Comparison of ENCODE assay signal across 17 mouse cellular contexts in the genomic region with DNA sequence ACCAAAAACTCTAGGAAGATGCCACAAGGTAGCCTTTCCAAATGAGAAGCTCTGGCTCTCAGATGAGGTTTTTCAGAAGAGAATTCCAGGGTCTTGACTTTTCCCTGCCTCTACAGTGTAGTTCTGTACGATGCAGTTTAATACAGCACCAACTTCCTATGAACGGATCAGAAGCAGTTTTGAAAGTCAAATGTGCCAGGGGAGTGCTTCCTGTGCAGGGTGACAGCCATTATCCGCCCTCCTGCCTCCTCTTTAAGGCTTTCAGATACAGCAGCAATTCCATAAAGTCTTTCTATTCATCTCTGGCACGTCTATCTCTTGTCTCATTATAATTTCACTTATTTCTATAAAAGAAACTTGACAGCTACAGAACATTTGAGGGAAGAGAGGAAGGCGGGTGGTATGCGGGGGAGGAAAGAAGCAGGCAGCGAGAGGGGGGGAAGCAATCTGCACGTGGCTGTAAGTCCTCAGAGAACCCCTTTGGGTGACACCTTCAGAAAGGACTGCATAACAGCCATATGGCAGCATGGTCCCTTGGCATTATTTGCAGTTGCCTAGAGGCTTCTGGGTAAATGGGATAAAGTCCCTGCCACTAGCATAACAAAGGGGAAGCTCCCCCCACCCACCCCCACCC.
A peak's percentile ranks its signal among the peaks of the same experiment; 100 is the strongest.
DNase-seq lines count a peak whose midpoint lies in the region; ATAC-seq lines count a peak whose summit lies in the region.
"Had no signal": no experiment of that assay in that cellular context is flagged by ENCODE, and none has a peak within 500 bp of the region (broad histone marks: within the 10 kb centered on the region; RNA-seq: fewer than 3 reads in every experiment).

No protein-coding gene starts in this region.

- 0 out of 2 replicates have a peak, but pooled peaks have one; percentile 38 for ATAC-seq in hindbrain, embryonic 15.5 days (ENCODE audit: low FRiP score, low read depth)
- no peak for ATAC-seq in hindbrain, embryonic 16.5 days

- no peak overlapping the region for H3K27ac ChIP-seq in hindbrain, embryonic 15.5 days (replicated peaks)
- no peak overlapping the region for H3K27ac ChIP-seq in hindbrain, embryonic 16.5 days (ENCODE audit: low read depth, low read length)
- H3K27ac ChIP-seq: embryonic facial prominence, embryonic 15.5 days; heart, embryonic 15.5 days; liver, embryonic 15.5 days had no signal

- intact Hi-C loops in left cerebral cortex, postnatal 10 days (cut with DNase I), result loop anchor here (10.0 kb wide), 3 partner anchors 291 to 801 kb away; no protein-coding TSS in a partner anchor

- H3K27me3 ChIP-seq in hindbrain, embryonic 15.5 days, result no peaks in the 10 kb centered on the region
- no peaks in the 10 kb centered on the region for H3K27me3 ChIP-seq in hindbrain, embryonic 16.5 days (replicated peaks; ENCODE audit: control insufficient read depth, insufficient read depth, low read length)
- H3K27me3 ChIP-seq: embryonic facial prominence, embryonic 15.5 days; heart, embryonic 15.5 days; liver, embryonic 15.5 days; megakaryocyte, embryonic 14.5 days had no signal

- H3K4me2 ChIP-seq in hindbrain, embryonic 15.5 days, result no peak overlapping the region
- no peak overlapping the region; the same call in 1 of the 2 replicates for H3K4me2 ChIP-seq in hindbrain, embryonic 16.5 days (ENCODE audit: low read length)
- H3K4me2 ChIP-seq: embryonic facial prominence, embryonic 15.5 days; heart, embryonic 15.5 days; liver, embryonic 15.5 days had no signal

- H3K36me3 ChIP-seq in hindbrain, embryonic 15.5 days, result no peaks in the 10 kb centered on the region
- no peaks in the 10 kb centered on the region for H3K36me3 ChIP-seq in hindbrain, embryonic 16.5 days (ENCODE audit: control insufficient read depth, insufficient read depth, low read length)
- H3K36me3 ChIP-seq: embryonic facial prominence, embryonic 15.5 days; heart, embryonic 15.5 days; liver, embryonic 15.5 days had no signal

- H3K4me3 ChIP-seq in hindbrain, embryonic 15.5 days, result no peak overlapping the region
- H3K4me3 ChIP-seq in hindbrain, embryonic 16.5 days (ENCODE audit: low read length), result no peak overlapping the region
- H3K4me3 ChIP-seq: embryonic facial prominence, embryonic 15.5 days; heart, embryonic 15.5 days; liver, embryonic 15.5 days; megakaryocyte, embryonic 14.5 days had no signal

- peak; percentile 74 to 87 for DNase-seq in frontal cortex, postnatal 36 days (ENCODE audit: low spot score in 2 of 2)
- DNase-seq in left cerebral cortex, postnatal 10 days (ENCODE audit: extremely low spot score in 1 of 2, low spot score in 2 of 2), result peak; percentile 66 to 73
- DNase-seq in right cerebral cortex, postnatal 36 days (ENCODE audit: low spot score in 2 of 2), result peak; percentile 77 to 91
- no peak for DNase-seq in testis, postnatal 10 days (ENCODE audit: low spot score)
- DNase-seq in adrenal gland, adult 8-10 months, result no peak
- DNase-seq in Muller cell, postnatal 12 days (ENCODE audit: inconsistent ontology term), result no peak
- DNase-seq: adrenal gland, postnatal 10 days; cerebellum, adult 9-10 months; gastrocnemius, postnatal 25 days; kidney, adult 11 months; spleen, adult 18-20 months had no signal

- H3K9ac ChIP-seq in hindbrain, embryonic 15.5 days, result no peak overlapping the region
- H3K9ac ChIP-seq in hindbrain, embryonic 16.5 days (ENCODE audit: low read depth, low read length), result no peak overlapping the region
- H3K9ac ChIP-seq: embryonic facial prominence, embryonic 15.5 days; heart, embryonic 15.5 days; liver, embryonic 15.5 days had no signal

- no peaks in the 10 kb centered on the region for H3K9me3 ChIP-seq in hindbrain, embryonic 15.5 days
- H3K9me3 ChIP-seq in hindbrain, embryonic 16.5 days (ENCODE audit: control insufficient read depth, low read length), result no peaks in the 10 kb centered on the region
- H3K9me3 ChIP-seq: embryonic facial prominence, embryonic 15.5 days; heart, embryonic 15.5 days; liver, embryonic 15.5 days; megakaryocyte, embryonic 14.5 days had no signal

- H3K4me1 ChIP-seq in hindbrain, embryonic 15.5 days (replicated peaks), result no peaks in the 10 kb centered on the region; the same call in 1 of the 2 replicates
- H3K4me1 ChIP-seq in hindbrain, embryonic 16.5 days (ENCODE audit: control insufficient read depth, insufficient read depth, low read depth, low read length), result no peaks in the 10 kb centered on the region
- H3K4me1 ChIP-seq: embryonic facial prominence, embryonic 15.5 days; heart, embryonic 15.5 days; liver, embryonic 15.5 days; megakaryocyte, embryonic 14.5 days had no signal

- 33% methylated on average over 8 of the region's 8 CpGs for WGBS in hindbrain, embryonic 15.5 days
- 40% methylated on average over 8 of the region's 8 CpGs for WGBS in hindbrain, embryonic 16.5 days

Comparison
In these comparisons a context has a peak if more than half of its experiments do, and no peak if none do; other contexts are left out.
1. DNase-seq: peak in frontal cortex, postnatal 36 days (2 of 2), left cerebral cortex, postnatal 10 days (2 of 2) and right cerebral cortex, postnatal 36 days (2 of 2); none in testis, postnatal 10 days (single experiment), adrenal gland, adult 8-10 months (single experiment) and Muller cell, postnatal 12 days (single experiment).